Mouse (Mus musculus) retina, postnatal 7 days (tissue): ENCODE measurements around the gene Ssh2.

Experiments
- DNase-seq: peaks from one replicate; pipeline ENCODE4 v3.0.0-alpha.2; 2012; ENCODE audit warnings: low read depth, low spot score

Gene Ssh2

DNA sequence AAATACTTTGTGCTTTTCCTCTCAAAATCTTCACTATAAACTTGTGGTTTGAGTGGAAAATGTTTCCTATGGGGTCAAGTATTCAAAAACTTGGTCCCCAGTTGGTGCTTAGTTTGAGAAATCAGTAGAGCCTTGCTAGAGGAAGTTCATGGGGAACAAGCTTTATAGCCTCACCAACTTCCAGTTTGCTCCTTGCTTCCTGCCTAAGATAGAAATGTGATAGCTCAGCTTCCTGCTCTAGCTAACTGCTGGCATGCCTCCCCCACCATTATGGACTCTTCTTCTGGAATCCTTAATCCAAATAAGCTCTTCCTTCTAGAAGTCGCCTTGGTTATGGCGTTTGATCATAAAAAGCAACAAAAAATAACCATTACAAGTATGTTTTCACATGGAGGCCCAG, 190.2 kb downstream of the Ssh2 start:
- no peak for DNase-seq

DNA sequence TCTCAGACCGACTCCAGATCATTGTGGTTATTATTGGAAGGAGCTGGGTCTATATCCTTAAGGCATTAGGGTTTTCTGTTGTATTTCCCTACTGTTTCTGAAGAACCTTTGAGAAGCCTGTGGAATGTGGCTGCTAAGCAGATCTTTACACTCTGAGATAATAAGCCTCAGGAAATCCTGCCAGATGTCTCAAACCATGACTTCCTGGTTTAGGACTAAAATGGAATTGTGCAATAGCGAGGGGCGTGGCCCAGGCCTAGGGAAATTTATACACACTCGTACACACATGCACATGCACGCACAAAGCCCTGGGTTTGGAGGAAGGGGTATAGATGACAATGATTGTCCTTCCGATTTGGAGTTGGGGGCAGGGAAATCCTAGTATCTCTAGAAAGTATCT, 193.8 kb downstream of the Ssh2 start:
- DNase-seq = no peak

DNA sequence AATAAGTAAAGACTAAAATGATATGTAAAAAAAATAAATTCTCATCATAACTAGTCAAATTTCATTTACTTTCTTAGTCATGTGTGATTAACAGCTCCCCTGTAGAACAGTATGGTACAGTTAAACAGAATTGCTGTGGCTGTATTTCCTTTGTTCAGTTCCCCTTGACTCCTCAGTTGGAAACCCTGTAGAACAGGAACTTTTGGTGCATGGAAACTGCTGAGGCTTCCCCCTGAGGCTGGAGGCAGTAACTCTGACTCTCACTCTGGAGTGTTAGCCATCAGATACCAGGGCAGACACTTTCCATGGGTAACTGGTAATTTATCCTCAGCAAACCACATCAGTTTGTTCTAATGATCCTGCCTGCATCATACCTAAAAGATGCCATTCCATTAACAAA, 195.2 kb downstream of the Ssh2 start:
- no peak for DNase-seq

DNA sequence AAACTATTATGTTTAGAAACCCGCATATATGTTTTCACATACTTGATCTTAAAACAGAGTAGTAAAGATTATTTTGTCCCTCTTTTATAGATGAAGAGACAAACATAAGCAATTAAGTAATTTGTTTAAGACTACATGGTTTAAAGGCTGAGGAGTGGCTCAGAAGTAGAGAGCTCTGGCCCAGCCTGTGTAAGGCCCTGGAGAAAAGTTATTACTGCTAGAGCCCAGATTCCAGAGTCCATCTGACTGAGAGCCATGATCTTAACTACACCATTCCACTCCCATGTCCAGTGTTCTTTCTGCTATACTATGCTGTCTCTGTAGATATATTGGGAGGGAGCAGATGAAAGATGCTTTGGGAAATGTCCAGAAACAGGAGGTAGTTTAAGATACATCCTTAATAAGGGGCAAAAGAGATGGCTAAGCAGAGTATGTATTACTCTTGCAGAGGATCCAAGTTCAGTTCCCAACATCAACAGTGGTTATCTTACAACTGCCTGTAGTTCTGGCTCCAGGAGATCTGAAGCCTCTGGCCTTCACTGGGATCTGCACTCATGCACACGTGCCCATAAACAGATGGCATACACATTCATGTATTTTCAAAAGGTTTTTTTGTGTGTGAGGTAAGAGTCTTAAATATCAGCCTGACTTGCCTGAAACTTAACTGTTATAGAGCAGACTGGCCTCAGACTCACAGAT, 198.2 kb downstream of the Ssh2 start:
- no peak for DNase-seq

DNA sequence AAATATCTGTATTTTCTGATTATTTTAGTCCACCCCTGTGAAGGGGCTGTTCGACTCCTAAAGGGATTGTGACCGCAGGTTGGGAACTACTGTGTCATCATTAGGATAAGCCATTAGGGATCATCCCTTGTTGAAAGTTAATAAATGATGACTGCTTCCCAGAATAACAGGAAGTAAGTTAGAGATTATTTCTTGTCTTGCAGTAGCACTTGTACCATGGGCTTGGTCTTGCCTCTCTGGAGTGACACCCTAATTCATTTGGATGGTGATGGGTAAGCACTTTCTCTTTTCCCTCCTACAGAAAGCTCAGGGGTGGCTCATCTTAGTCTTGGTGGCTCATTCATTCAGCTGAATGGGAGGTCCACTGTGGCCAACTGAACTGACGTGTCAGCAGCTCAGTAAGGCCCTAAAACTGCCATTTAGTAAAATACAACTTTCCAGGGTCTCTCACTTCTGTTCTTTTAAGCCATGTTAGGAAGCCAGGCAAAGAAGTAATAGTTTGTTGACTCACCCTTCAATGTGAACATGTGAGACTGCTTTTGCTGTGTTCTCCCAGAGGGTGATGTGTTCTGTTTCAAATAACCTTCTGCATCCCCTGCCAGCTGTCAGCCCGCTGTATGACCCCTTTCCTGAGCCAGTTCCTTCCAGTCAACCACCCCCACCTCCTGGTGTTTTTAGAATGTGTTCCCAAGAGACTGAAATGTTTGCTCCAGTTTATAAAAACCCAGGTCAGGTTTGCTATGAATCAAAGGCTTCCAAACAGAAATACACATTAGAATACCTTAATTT, 200.3 kb downstream of the Ssh2 start:
- no peak for DNase-seq

DNA sequence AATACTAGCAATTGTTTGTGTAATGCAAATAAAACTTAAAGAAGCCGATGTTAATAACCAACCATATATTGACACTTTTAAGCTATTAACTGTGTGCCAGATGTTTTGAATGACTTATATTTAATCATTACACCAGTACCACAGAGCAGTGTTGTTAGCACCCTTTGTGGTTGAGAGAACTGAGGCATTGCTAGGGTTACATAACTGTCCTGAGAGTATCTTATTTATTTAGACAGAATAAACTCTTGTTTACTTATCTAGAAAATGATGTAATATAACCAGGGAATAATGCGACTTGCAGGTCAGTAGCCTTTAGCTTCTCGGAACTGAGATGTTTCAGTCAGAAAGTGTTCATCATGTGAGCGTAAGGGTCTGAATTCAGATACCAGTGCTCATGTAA, 201.9 kb downstream of the Ssh2 start:
- DNase-seq = no peak

DNA sequence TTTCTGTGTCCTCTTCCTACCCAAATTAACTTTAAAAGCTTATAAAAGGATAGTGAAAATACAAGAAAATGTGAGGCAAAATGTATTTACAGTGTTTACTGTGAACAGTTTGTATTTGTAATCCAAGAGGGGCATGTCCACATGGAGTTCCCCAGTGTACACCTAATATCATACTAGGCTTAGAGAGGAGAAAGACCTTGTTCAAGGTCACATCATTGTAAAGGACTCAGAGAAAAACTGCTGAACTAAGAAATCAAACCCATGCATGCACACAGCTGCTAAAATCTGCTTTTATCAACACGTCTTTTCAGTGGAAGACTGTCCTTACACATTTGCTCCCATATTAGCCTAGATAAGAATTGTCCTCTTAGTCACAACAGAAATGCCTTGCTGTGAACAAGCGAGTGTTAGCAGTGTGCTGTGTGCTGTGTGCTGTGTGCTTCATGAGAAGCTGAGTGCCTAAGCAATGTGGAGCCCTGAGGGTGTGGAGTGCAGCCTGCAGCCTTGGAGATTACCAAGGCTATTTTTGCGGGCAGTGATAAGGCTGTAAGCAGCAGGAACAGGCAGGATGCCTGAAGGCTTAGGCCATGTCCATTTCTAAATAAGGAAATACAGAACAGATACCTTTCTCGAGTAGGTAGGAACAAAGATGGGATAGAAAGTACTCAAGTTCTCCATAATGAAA, 207.2 kb downstream of the Ssh2 start:
- no peak for DNase-seq

DNA sequence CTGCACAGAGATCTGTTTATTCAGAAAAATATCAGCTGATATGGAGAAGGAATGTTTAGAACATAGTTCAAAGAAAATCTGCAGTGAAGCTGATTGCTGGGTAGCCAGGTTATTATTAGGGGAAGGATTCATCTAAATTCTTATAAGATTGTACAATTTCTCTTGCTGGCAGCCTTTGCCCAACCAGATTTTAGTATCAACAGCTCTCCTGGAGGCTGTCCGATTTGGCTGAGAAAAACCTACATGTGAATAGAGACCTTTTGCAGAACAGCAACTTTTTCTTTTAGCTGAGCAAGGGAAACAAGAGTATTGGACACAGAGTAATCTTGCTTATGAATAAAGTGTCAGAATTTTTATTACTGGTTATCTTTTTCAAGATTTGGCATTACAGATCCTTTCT, 212.4 kb downstream of the Ssh2 start:
- no peak for DNase-seq

DNA sequence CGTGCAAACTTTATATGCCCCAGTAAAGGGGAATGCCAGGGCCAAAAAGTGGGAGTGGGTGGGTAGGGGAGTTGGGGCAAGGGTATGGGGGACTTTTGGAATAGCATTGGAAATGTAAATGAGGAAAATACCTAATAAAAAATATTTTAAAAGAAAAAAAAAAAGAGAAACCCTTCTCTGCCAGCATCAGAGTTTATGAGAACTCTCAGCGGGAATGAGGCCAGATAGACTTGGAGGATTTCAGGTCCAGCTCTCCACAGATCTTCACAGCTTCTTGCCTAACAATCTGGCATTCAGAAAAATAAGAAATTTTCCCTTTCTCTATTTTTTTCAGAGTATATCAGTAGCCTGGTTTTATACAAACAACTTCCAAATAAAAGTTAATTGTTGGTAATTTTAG, 220.9 kb downstream of the Ssh2 start:
- DNase-seq = no peak

DNA sequence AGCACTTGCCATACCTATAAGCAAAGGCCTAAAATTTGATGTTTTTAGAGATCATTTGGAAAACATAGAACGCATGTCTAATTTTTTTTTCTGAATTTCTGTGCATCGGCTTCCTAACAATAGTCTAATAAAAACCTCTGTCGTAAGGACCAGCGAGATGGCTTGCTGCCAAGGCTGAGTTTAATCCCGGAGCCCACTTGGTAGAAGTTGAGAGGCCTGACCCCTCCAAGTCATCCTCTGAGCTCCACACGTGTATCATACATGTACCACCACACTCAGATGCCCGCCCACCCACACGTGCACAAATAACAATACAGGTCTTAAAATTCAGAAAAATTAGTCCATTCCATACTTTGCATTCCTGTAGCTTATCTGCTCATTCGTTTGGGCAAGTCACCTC, 224.0 kb downstream of the Ssh2 start:
- no peak for DNase-seq

DNA sequence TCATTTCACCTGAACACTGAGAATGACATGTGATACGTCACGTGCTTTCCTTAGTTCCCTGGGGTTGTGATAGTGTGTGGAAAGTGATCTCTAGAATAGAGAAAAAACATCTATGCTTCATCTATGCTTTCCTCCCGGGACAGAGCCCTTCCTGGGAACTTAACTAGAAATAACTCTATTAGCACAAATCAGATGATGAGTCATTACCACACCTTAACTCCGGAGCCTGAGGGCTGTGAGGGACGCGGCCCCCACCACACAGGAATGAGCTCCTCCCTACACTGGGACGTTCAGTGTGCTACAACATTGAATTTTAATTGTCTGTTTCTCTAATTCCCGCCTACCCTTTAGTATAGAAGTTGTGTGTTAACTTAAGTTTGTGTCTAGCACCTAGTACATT, 224.9 kb downstream of the Ssh2 start:
- no peak for DNase-seq

DNA sequence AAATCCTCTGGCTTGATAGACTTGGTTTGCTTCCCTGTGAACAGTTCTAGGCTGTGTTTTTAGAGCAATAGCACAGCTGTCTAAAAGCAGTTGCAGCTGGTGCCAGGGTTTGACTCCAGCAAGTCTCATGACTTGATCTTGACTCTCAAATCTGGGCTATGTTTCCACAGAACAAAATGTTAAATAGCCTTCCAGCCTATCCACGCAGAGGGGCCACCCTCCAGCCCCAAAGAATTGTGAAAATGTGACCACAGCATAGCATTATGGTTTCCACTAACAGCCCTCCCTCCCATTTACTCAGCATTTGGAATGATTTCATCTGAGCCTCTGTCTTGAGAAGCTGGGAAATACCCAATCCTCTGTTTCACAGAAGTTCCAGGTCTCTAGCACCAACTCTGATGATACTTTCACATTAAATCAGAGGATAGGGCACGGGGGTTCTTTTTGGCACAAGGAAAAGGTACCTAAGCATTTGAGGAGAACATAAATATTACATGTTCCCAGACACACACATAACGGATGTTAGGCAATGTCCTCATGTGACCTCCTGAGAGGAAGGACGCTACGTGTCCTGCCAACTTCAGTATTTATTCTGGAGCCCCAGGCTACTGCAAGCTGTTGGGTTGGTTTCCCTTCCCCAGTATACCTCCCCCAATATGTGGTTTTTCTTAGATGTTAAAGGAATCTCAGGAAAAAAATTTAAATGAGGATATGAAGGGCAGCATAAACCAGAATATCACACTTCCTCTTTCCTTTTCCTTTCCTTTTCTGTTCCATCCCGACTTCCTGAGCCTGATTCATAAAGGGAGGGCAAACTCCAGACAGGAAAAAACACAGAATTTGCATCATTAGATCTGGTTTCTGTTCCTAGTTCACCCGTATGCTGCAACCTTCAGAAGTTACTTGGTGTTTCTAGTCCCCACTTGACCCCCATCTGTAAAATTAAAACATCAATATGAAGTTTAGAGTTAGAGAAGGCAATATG, 226.4 kb downstream of the Ssh2 start:
- DNase-seq = no peak

DNA sequence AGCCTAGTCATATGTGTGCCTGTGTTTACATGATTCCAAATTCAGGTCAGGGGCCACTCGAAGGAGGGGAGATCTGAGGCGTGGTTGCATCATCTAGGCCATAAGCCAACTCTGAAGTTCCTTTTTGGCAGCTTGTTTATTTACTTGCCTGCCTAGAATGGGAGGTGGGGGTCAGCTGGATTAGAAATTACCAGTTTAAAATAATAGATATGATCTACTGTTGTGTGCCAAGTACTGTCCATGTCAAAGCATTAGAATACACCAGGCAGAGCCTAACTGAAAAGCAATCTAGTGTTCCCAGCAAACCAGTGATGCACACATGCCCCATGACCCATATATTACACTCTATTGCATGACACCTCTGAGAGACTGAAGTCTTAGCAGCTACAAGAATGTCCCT, 228.9 kb downstream of the Ssh2 start:
- no peak for DNase-seq

DNA sequence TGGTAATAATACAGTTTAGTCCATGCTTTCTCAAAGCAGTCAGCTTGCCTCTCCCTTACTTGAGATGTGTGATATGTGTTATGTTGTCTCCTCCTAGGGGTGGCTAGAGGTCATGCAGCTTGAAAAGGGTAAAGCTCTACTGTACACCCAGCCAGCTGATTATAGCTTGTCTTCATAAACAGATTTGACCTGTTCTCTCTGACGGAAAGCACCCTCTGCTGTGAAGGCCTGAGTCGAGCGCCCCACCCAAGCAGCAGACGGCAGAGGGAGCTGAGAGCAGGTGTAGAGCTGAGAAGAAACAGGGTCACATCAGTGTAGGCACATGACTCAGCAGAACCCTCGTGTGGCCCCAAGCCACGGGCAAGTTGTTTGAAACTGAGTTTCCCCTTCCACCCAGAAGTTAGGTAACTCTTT, 230.5 kb downstream of the Ssh2 start:
- DNase-seq = peak; percentile 46

DNA sequence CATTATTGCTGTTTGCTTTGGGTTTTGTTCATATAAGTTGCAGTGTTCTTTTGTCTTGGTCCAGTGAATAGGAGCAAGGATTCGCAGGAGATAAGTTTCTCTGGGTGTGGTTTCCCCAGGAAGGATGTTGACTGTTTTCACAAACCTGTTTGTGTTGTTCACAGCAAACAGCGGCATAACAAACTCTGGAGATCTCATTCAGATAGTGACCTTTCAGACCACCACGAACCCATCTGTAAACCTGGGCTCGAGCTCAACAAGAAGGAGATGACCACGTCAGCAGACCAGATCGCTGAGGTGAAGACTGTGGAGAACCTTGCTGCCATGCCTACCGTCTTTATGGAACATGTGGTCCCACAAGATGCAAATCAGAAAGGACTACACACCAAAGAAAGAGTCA, 233.1 kb downstream of the Ssh2 start:
- no peak for DNase-seq

DNA sequence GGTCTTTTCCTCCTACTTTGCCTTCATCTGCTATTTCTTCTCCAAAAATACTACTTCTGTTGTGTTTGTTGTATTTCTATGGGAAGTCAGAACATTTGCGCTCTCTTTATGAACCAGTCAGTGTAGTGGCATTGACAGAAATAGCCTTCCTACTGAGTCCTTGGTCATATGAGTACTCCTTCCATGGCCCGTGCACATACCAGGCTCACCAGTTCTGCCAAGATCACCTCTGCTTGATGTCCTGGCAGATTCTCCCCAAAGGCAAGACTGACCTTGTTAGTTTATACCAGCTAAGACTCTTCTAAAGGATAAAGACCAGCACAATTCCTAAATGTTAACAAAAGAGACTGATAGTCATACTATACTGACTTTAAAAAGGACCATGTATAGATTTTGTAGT, 235.6 kb downstream of the Ssh2 start:
- DNase-seq = no peak

DNA sequence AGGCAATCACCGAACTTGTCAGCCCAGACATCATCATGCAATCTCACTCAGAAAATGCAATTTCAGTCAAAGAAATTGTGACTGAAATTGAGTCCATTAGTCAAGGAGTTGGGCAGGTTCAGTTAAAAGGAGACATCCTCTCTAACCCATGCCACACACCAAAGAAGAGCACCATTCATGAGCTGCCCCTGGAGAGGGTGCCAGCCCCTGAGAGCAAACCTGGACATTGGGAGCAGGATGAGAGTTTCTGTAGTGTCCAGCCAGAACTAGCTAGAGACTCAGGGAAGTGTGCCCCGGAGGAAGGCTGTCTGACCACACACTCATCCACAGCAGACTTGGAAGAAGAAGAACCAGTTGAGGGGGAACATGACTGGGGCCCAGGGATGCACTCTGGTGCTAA, 237.3 kb downstream of the Ssh2 start:
- DNase-seq = no peak

DNA sequence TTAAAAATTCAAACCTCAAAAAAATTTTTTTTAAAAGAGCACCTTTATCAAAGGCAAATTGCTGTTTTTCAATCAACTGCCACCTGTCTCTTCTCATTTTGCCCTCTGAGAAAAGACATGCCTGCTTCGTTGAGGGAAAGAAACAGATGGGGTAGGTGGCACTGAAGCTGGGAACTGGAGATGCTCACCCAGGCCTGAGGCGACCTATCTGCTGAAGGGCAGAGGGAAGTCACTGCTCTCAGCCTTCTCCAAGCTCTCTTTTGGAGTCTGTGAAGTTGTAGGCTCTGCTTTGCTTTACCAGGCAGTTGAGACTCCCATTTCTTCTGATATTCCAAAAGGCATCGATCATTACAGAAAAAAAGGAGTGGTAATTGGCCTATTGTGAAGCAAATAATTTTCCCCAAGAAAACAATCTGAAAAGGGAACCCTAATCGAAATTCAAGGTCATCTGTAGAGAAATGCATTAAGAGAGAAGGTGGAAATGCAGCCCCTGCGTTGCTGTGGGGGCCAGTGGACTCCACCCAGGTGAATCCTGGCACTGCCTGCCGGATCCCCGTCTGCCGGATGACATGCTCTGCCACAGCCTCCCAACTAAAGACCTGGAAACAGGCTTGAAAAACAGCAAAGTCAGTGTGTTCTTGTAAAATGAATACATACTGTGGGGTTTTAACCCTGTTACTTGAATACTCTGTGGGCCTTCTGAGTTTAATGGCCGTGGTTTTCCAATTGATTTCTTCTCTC, 239.9 kb downstream of the Ssh2 start:
- DNase-seq = no peak

DNA sequence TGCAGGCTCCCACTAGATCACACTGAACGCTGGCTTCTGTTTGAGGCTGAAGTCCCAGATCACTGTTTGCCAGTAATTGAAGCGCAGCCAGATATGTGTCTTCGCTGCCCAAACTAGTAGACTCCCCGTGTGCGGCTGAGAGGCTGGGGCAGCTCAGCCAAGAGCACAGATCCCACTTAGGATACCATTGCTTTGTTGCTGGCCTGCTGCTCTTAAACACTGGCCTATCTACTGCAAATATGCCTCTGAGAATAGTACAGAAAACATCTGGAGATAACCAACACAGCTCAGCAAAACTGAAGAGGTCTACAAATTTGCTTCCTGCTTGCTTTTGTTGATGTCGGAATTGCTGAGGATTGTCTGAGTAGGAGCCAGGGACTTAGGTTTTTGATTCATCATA, 240.8 kb downstream of the Ssh2 start:
- DNase-seq = no peak

DNA sequence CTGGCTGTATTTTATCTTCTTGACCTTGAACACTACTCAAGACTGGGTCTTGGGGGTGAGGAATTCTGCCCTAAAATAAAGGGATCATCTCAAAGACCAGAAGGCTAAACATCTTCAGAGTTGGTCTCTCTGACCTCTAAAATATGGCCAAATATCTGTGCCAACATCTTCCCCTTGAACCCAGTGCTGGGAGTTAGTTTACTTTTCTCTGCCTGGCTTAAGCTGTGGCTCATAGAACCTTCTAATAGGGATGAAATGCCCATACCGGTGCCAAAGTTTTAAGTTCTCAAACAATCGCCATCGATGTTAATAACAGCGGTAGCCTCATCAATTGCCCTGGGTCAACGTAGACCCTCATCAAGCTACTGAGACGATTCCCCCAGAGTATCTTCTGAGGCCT, 245.8 kb downstream of the Ssh2 start:
- DNase-seq = no peak
